Comparison of ENCODE assay signal across 33 mouse cellular contexts in the genomic region with DNA sequence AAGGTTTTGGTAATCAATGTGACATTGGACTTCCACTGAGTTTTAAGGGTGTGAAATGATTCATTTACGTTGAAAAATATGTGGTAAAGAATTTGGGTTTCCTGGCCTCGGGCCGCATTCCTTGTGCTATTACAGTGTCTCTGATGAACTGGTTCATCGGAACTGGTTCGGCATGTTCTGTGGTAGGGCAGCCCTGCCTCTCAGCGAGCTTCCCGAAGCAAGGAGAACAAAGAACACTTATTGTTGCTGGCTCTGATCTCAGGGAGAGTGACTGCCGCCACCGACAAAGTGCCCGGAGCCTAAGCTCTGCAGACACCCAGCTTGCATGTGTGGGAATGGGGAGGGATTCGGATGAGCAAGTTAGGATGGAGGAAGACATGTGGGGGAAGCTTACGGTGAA. TPM values are rescaled to one million over a fixed set of nuclear protein-coding genes. Genes with fewer than 3 reads are reported as not detected.
DNase-seq lines count a peak whose midpoint lies in the region; ATAC-seq lines count a peak whose summit lies in the region.
"Had no signal": no experiment of that assay in that cellular context is flagged by ENCODE, and none has a peak within 500 bp of the region (broad histone marks: within the 10 kb centered on the region; RNA-seq: fewer than 3 reads in every experiment).

No protein-coding gene starts in this region.

- no peaks in the 10 kb centered on the region for H3K27me3 ChIP-seq in midbrain, embryonic 13.5 days
- H3K27me3 ChIP-seq: forebrain, embryonic 15.5 days; hindbrain, embryonic 12.5 days; limb, embryonic 13.5 days; liver, embryonic 12.5 days; midbrain, embryonic 15.5 days; neural tube, embryonic 15.5 days; Patski had no signal

- no peak overlapping the region for H3K4me2 ChIP-seq in midbrain, embryonic 13.5 days (replicated peaks)
- H3K4me2 ChIP-seq: forebrain, embryonic 15.5 days; hindbrain, embryonic 12.5 days; limb, embryonic 13.5 days; liver, embryonic 12.5 days; midbrain, embryonic 15.5 days; neural tube, embryonic 15.5 days had no signal

- H3K4me3 ChIP-seq in midbrain, embryonic 13.5 days (replicated peaks): no peak overlapping the region
- H3K4me3 ChIP-seq: forebrain, embryonic 10.5 days; forebrain, embryonic 15.5 days; hindbrain, embryonic 12.5 days; limb, embryonic 13.5 days; liver, embryonic 12.5 days; midbrain, embryonic 15.5 days; neural tube, embryonic 15.5 days had no signal

- no peak overlapping the region for H3K27ac ChIP-seq in midbrain, embryonic 13.5 days
- H3K27ac ChIP-seq: forebrain, embryonic 10.5 days; forebrain, embryonic 15.5 days; hindbrain, embryonic 12.5 days; limb, embryonic 13.5 days; liver, embryonic 12.5 days; macrophage; midbrain, embryonic 15.5 days; neural tube, embryonic 15.5 days; stomach, postnatal 0 days had no signal

- peak; percentile 45; the same call in 1 of the 2 replicates for ATAC-seq in frontal cortex, adult (ENCODE audit: low TSS enrichment)
- ATAC-seq in midbrain, embryonic 13.5 days: no peak
- ATAC-seq: forebrain, embryonic 15.5 days; intestine, embryonic 16.5 days; liver, embryonic 12.5 days; liver, postnatal 0 days; midbrain, embryonic 15.5 days; Patski had no signal

- no peaks in the 10 kb centered on the region for H3K9me3 ChIP-seq in midbrain, embryonic 13.5 days
- H3K9me3 ChIP-seq: forebrain, embryonic 15.5 days; hindbrain, embryonic 12.5 days; limb, embryonic 13.5 days; liver, embryonic 12.5 days; midbrain, embryonic 15.5 days; neural tube, embryonic 15.5 days had no signal

- no peaks in the 10 kb centered on the region for H3K36me3 ChIP-seq in midbrain, embryonic 13.5 days
- H3K36me3 ChIP-seq: forebrain, embryonic 10.5 days; forebrain, embryonic 15.5 days; G1E; limb, embryonic 13.5 days; liver, embryonic 12.5 days; midbrain, embryonic 15.5 days; neural tube, embryonic 15.5 days had no signal

- no peak overlapping the region for H3K9ac ChIP-seq in midbrain, embryonic 13.5 days (replicated peaks)
- H3K9ac ChIP-seq: forebrain, embryonic 15.5 days; hindbrain, embryonic 12.5 days; limb, embryonic 13.5 days; liver, embryonic 12.5 days; liver, postnatal 0 days; midbrain, embryonic 15.5 days; neural tube, embryonic 15.5 days had no signal

- H3K4me1 ChIP-seq in midbrain, embryonic 13.5 days (replicated peaks): peaks cover 14% of the 10 kb centered on the region
- H3K4me1 ChIP-seq: limb, embryonic 13.5 days; liver, embryonic 12.5 days had no signal

- no peak for DNase-seq in frontal cortex, postnatal 25 days (ENCODE audit: low spot score in 2 of 2)
- peak; percentile 5 for DNase-seq in urinary bladder, postnatal 25 days (ENCODE audit: low spot score)
- no peak for DNase-seq in urinary bladder, adult 2 months (ENCODE audit: low spot score)
- DNase-seq in fat pad, adult 2 months (ENCODE audit: extremely low read depth, low read depth, low spot score): peak; percentile 81
- no peak for DNase-seq in kidney, postnatal 36 days
- DNase-seq in left cerebral cortex, adult 11 months (ENCODE audit: low spot score): no peak
- DNase-seq: adrenal gland, postnatal 14 days; cerebellum, adult 2 months; cerebellum, postnatal 25 days; embryo, embryonic 11 days; kidney, adult 9 months; kidney, postnatal 10 days; layer of hippocampus, adult 9-11 months; liver, postnatal 0 days; lung, postnatal 10 days; right cerebral cortex, adult 18-20 months; right cerebral cortex, postnatal 4 days; thymus, adult 18-20 months; thymus, postnatal 25 days had no signal

- 53% methylated on average over 12 of the region's 12 CpGs for WGBS in midbrain, embryonic 13.5 days

RNA-seq across cellular contexts. Expression of a gene that starts 50.8 kb away (rescaled TPM):
- 4.1 and 6.3 TPM in 2 replicates for polyA plus RNA-seq in urinary bladder, adult 2 months (2012; rRNA removed)
- polyA plus RNA-seq in midbrain, embryonic 13.5 days (2015; fragmentation: Nextera tagmentation; extraction: Ambion mirVana): 25.2 and 28.7 TPM in 2 replicates
- polyA plus RNA-seq: G1E had no signal

Comparison
In these comparisons a context has a peak if more than half of its experiments do, and no peak if none do; other contexts are left out.
1. DNase-seq: peak in urinary bladder, postnatal 25 days (single experiment) and fat pad, adult 2 months (single experiment); none in frontal cortex, postnatal 25 days (0 of 2), urinary bladder, adult 2 months (single experiment), kidney, postnatal 36 days (0 of 2) and left cerebral cortex, adult 11 months (single experiment).